Mouse (Mus musculus) megakaryocyte progenitor cell, adult 5-6 weeks (primary cell): ENCODE results near the gene Slc25a51. TPM values are rescaled to one million over a fixed set of nuclear protein-coding genes. Genes with fewer than 3 reads are reported as not detected.

ENCODE experiments used
- ATAC-seq: replicated peaks from 2 replicates; pipeline ENCODE4 v1.8.0; 2016; ENCODE audit warnings: mild to moderate bottlenecking, moderate TSS enrichment, inconsistent platforms; ENCODE audit not compliant: poor library complexity
- total RNA-seq, 2 experiments: library from RNA; stranded (forward) in 1 of 2; stranded (reverse) in 1 of 2; fragments of 157-497, 149-512 nt in 1 of 2; fragments of 200-1000 nt in 1 of 2; gene quantifications; 2 replicates each; pipeline versions ENCODE4 v1.2.3 to v1.2.4; 2015 to 2017

Slc25a51 gene
- total RNA-seq, 2 experiments from 2014 or later = 38.7 to 43.2 TPM

GRCm38 (mm10) chr4:45426724-45427457 is 18.3 kb upstream of the Slc25a51 start:
- ATAC-seq = 0 out of 2 replicates have a peak, but pooled peaks have one; percentile 50

GRCm38 (mm10) chr4:45423406-45423805 is 14.8 kb upstream of the Slc25a51 start:
- ATAC-seq = peak; percentile 37; the same call in 1 of the 2 replicates

GRCm38 (mm10) chr4:45422640-45423039 is 14.1 kb upstream of the Slc25a51 start:
- ATAC-seq = no peak

- ATAC-seq = no peak
These were observed 13.1 kb upstream of the Slc25a51 start for GRCm38 (mm10) chr4:45421519-45422260.

- ATAC-seq = no peak
These were observed 12.2 kb upstream of the Slc25a51 start for GRCm38 (mm10) chr4:45420733-45421132.

GRCm38 (mm10) chr4:45419051-45419450 is 10.5 kb upstream of the Slc25a51 start:
- no peak for ATAC-seq

GRCm38 (mm10) chr4:45418229-45418950 is 9.8 kb upstream of the Slc25a51 start:
- ATAC-seq = peak; percentile 83

GRCm38 (mm10) chr4:45416314-45416713 is 7.7 kb upstream of the Slc25a51 start:
- no peak for ATAC-seq

- no peak for ATAC-seq
These were observed 5.2 kb upstream of the Slc25a51 start for GRCm38 (mm10) chr4:45413674-45414338.

GRCm38 (mm10) chr4:45412433-45413192 is 4.0 kb upstream of the Slc25a51 start:
- ATAC-seq = no peak

GRCm38 (mm10) chr4:45411181-45411790 is 2.7 kb upstream of the Slc25a51 start:
- ATAC-seq = no peak

- peak; percentile 52 for ATAC-seq
These were observed 704 bp upstream of the Slc25a51 start for GRCm38 (mm10) chr4:45409270-45409669.

GRCm38 (mm10) chr4:45407703-45408334 is 747 bp downstream of the Slc25a51 start:
- ATAC-seq = no peak

GRCm38 (mm10) chr4:45407001-45407702 is 1.4 kb downstream of the Slc25a51 start:
- peak; percentile 20 for ATAC-seq

- ATAC-seq = no peak
These were observed 2.2 kb downstream of the Slc25a51 start for GRCm38 (mm10) chr4:45406397-45406796.

- ATAC-seq = no peak
These were observed 3.3 kb downstream of the Slc25a51 start for GRCm38 (mm10) chr4:45405315-45405714.

- no peak for ATAC-seq
These were observed 4.5 kb downstream of the Slc25a51 start for GRCm38 (mm10) chr4:45404086-45404485.

- ATAC-seq = peak; percentile 7; the same call in 1 of the 2 replicates
These were observed 5.1 kb downstream of the Slc25a51 start for GRCm38 (mm10) chr4:45403499-45403878.
